Mouse (Mus musculus) heart, embryonic 16.5 days (tissue): Measurements from ENCODE around the gene Olig2. TPM values are rescaled to one million over a fixed set of nuclear protein-coding genes. Genes with fewer than 3 reads are reported as not detected.
A peak's percentile ranks its signal among the peaks of the same experiment; 100 is the strongest.

Experiments used
- ATAC-seq: fragments of 200-750 bp; cut with Nextera tagmentation; replicated peaks from 2 replicates; pipeline ENCODE4 v1.8.0; 2017; ENCODE audit warnings: moderate number of reproducible peaks; ENCODE audit not compliant: insufficient read depth, low FRiP score; ENCODE audit errors: extremely low read depth
- H3K27ac ChIP-seq: fragments of 300-500 bp; sonication (generic); 2 replicates; pipeline ENCODE4 v1.5.1; 2014; ENCODE audit warnings: mild to moderate bottlenecking, low read length, control low read depth, moderate library complexity
- H3K27me3 ChIP-seq: fragments of 300-500 bp; sonication (generic); 2 replicates; pipeline ENCODE4 v1.6.1; 2014; ENCODE audit warnings: low read length, mixed read lengths; ENCODE audit not compliant: control insufficient read depth, insufficient read depth
- H3K36me3 ChIP-seq: fragments of 300-500 bp; sonication (generic); 2 replicates; pipeline ENCODE4 v1.6.1; 2014; ENCODE audit not compliant: control insufficient read depth, insufficient read depth
- H3K4me1 ChIP-seq: fragments of 300-500 bp; sonication (generic); 2 replicates; pipeline ENCODE4 v1.6.1; 2014; ENCODE audit warnings: low read length, mixed read lengths; ENCODE audit not compliant: control insufficient read depth, insufficient read depth
- H3K4me2 ChIP-seq: fragments of 300-500 bp; sonication (generic); 2 replicates; pipeline ENCODE4 v1.6.1; 2014; ENCODE audit warnings: low read depth, mild to moderate bottlenecking, control low read depth, low read length
- H3K4me3 ChIP-seq: fragments of 300-500 bp; sonication (generic); 2 replicates; pipeline ENCODE4 v1.5.1; 2014; ENCODE audit warnings: mild to moderate bottlenecking, control low read depth, low read length
- H3K9ac ChIP-seq: fragments of 300-500 bp; sonication (generic); 2 replicates; pipeline ENCODE4 v1.6.1; 2014; ENCODE audit warnings: low read length, control low read depth
- H3K9me3 ChIP-seq: fragments of 300-500 bp; sonication (generic); replicated peaks from 2 replicates; pipeline ENCODE4 v1.6.1; 2016; ENCODE audit warnings: low read length; ENCODE audit not compliant: control insufficient read depth
- WGBS: fragments of 180-500 bp; shearing (Covaris S2); extraction: QIAGEN DNeasy Blood & Tissue Kit; methylation state at CpG from one replicate; pipeline ENCODE4 v1.1.7; 2014; 5-methylcytosine and 5-hydroxymethylcytosine counted together
- polyA plus RNA-seq: library from polyadenylated mRNA; unstranded; fragments of >200 nt; fragmentation: Nextera tagmentation; extraction: Ambion mirVana; gene quantifications from 2 replicates; pipeline ENCODE4 v1.2.1, GENCODE M21; 2015

Olig2 gene
- polyA plus RNA-seq, result not detected in 2 replicates

DNA sequence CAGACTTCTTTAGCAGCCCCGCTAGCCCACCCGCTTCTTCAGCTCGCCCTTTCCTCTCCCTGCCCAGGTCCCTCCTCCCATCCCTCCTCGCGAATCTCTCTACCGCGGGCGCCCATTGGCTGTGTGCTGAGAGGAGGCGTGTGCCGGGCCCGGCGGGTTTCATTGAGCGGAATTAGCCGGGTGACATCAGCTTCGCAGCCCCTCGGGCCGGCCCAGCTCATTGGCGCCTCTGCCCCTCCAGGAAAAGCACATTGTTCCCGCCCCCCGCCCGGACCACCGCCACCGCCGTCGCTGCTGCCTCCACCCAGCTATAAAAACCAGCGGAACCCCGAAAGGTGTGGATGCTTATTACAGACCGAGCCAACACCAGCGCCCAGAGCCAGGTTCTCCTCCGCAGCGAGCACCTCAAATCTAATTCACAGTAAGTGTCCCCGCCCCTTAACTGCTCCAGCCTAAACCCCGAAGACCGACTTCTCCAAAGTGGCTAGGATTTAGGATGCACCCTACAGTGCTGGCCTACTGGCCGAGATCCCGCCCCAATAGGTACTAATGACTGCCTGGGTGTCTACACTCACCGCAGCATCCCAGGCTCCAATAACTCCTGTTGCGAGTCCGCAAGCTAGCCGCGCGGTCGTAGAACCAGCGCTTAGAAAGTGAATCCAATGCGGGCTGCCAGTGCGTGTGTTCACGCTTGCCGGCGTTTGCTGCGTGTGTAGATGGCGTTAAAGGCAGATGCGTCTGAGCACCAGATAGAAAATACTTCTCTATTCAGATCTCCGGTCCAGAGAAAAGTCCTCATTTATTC is at the start of gene Olig2:
Olig2 (plus strand) TSS at position 225 of the 805 bp plus-strand sequence.
- Histone ChIP-seq H3K9me3 (no peaks in the 10 kb centered on the region), H3K4me1 (peaks cover 17% of the 10 kb centered on the region), H3K9ac (no peak within 1 kb of the TSS), H3K27ac (no peak within 1 kb of the TSS), H3K27me3 (peaks cover 100% of the 10 kb centered on the region), H3K4me2 (peak within 1 kb of the TSS; percentile 56), H3K4me3 (peak within 1 kb of the TSS; percentile 43), H3K36me3 (no peaks in the 10 kb centered on the region)
- 0 out of 2 replicates have a peak, but pooled peaks have one; percentile 57 for ATAC-seq
- under 1% methylated on average over 53 of the region's 53 CpGs for WGBS

DNA sequence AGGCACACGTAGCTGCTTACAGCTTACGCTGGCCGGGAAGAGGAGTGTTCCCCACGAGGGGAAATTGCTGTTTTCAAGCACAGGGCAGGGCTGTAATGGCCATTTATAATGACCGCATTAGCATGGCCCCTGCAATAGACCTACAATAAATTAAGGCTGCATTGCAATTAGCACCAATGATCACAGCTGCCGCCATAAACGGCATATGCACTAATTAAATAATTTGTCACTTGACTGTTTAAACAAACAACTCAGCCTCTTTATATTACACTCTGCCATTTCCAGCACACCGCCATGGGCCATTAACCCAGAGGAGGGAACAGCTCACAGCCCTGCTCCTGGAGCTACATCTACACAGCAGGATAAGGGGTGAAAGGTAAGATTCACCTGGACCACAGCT is 49.4 kb upstream of the Olig2 start:
- WGBS, result 80% methylated on average over 8 of the region's 8 CpGs
- H3K4me2 ChIP-seq, result no peak overlapping the region
- no peaks in the 10 kb centered on the region for H3K4me1 ChIP-seq
- no peak overlapping the region for H3K27ac ChIP-seq
- no peaks in the 10 kb centered on the region for H3K9me3 ChIP-seq
- H3K36me3 ChIP-seq, result no peaks in the 10 kb centered on the region
- no peak overlapping the region for H3K4me3 ChIP-seq
- no peaks in the 10 kb centered on the region for H3K27me3 ChIP-seq
- ATAC-seq, result no peak
- H3K9ac ChIP-seq, result no peak overlapping the region

DNA sequence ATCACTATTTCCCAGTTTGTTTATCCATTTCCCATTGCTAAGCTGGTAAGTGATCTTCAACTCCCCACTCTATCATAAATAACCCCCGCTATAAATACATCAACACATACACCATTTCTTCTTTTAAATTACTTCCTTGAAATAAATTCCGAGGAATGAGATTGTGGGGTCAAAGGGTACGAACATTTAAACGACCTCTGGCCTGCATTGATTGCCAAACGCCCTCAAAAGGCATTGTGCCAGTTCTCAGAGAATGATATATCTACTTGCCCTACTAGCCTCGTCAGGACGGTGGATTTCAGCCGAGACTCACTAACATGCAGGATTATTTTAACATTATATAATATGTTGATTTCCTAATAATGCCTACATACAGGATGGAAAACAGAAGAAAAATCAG is 38.2 kb upstream of the Olig2 start:
- Histone ChIP-seq H3K9me3 (no peaks in the 10 kb centered on the region; the same call in 1 of the 2 replicates), H3K4me1 (no peaks in the 10 kb centered on the region), H3K4me2 (no peak overlapping the region), H3K27ac (no peak overlapping the region), H3K27me3 (no peaks in the 10 kb centered on the region), H3K36me3 (no peaks in the 10 kb centered on the region), H3K9ac (no peak overlapping the region), H3K4me3 (no peak overlapping the region)
- no peak for ATAC-seq
- WGBS, result 62% methylated on average over 8 of the region's 8 CpGs

DNA sequence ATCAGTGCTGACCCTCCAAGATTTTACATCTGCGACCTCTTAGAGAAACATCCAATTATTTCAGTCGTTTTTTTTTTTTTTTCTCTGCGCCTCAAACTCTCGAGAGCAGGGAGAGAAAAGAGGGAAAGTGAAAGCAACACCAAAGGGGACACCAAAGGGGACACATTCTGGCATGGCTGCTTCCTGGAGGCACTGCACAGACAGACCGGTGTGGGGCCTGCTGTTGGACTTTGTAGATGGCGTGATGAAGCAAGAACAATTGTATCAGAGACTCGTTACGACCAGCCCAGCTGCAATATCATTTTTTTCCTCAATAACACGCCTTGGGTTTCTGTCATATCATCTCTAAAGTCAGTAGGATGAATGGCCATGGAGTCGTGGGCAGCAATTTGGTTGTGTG is 37.6 kb upstream of the Olig2 start:
- Histone ChIP-seq H3K27ac (no peak overlapping the region), H3K4me2 (no peak overlapping the region), H3K9ac (no peak overlapping the region), H3K9me3 (no peaks in the 10 kb centered on the region; the same call in 1 of the 2 replicates), H3K27me3 (no peaks in the 10 kb centered on the region), H3K36me3 (no peaks in the 10 kb centered on the region), H3K4me3 (no peak overlapping the region), H3K4me1 (no peaks in the 10 kb centered on the region)
- no peak for ATAC-seq
- WGBS, result 71% methylated on average over 10 of the region's 10 CpGs

DNA sequence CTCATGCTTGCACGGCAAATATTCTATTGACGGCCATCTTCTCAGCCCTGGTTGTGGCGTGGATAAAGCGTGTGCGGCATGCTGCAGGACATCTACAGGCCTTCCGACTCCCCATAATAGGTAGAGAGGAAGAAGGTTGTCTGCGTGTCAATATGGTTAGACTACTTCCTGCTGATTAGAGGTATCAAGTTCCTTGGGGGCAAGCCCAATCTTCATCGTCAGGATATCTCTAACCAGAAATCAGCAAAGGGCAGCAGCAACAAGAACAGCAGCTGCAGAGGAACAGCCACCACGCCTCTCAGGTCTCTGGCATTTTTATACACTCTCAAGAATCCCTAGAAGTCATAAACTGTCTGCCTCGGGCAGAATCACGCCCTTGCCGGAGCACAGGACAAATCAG is 37.0 kb upstream of the Olig2 start:
- H3K9ac ChIP-seq, result no peak overlapping the region
- 78% methylated on average over 12 of the region's 12 CpGs for WGBS
- ATAC-seq, result no peak
- no peak overlapping the region for H3K4me2 ChIP-seq
- H3K4me1 ChIP-seq, result no peaks in the 10 kb centered on the region
- no peaks in the 10 kb centered on the region for H3K27me3 ChIP-seq
- no peak overlapping the region for H3K4me3 ChIP-seq
- no peak overlapping the region for H3K27ac ChIP-seq
- H3K36me3 ChIP-seq, result no peaks in the 10 kb centered on the region
- H3K9me3 ChIP-seq, result no peaks in the 10 kb centered on the region; the same call in 1 of the 2 replicates

DNA sequence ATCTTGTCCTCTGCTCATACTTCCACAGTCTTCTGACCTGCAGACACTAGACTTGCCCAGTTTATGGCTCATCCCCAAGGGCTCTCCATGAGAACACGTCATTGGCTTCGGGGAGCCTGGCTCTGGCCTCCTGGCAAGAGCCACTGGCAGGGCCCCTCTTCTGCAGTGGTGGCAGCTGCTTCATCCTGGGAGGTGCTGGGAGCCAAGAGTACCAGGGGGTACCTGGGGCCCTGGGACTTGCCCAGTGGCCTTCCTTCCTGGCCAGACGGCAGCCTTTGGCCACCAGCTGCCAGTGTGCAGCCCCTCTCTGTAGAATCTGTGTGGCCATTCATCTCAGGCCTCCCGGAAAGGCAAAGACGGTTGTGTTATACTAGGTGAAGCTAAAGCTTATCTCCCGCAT is 34.0 kb upstream of the Olig2 start:
- WGBS, result 65% methylated on average over 6 of the region's 6 CpGs
- H3K36me3 ChIP-seq, result no peaks in the 10 kb centered on the region
- ATAC-seq, result no peak

DNA sequence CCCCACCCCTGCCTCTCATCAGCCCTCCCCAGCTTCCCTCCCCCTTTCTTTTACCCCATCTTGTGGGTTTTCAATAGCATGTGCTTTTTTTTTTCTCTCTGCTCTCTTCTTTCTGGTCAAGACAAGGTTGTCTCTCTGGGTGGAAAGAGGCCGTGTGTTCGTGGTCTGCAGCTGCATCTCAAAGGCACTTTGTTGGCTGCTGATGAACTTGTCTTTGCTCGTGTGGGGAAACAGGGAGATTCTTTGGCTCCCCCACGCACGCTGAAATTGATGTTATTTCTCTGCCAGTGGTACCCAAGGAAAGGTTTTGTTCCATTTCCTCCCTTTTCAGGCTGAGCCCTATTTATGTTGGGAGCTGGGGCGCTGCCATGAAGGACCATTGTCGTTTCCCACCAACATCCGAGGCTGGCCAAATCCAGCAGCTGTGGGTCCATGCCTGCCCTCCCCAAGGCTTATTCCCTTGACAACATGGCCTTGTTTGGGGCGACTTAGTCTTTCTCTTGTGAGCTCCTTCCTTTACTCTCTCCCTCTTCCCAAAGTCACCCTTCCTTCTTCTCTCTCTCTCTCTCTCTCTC is 33.5 kb upstream of the Olig2 start:
- Histone ChIP-seq H3K9me3 (peaks cover under 1% of the 10 kb centered on the region), H3K27me3 (no peaks in the 10 kb centered on the region), H3K9ac (no peak overlapping the region), H3K36me3 (no peaks in the 10 kb centered on the region), H3K27ac (no peak overlapping the region), H3K4me1 (no peaks in the 10 kb centered on the region), H3K4me3 (no peak overlapping the region), H3K4me2 (no peak overlapping the region)
- no peak for ATAC-seq
- WGBS, result 80% methylated on average over 9 of the region's 9 CpGs

More for the DNA sequence above, 34.0 kb upstream of the Olig2 start:
- Histone ChIP-seq H3K9me3 (no peaks in the 10 kb centered on the region; the same call in 1 of the 2 replicates), H3K4me3 (no peak overlapping the region), H3K4me2 (no peak overlapping the region), H3K4me1 (no peaks in the 10 kb centered on the region), H3K27ac (no peak overlapping the region), H3K27me3 (no peaks in the 10 kb centered on the region), H3K9ac (no peak overlapping the region)

DNA sequence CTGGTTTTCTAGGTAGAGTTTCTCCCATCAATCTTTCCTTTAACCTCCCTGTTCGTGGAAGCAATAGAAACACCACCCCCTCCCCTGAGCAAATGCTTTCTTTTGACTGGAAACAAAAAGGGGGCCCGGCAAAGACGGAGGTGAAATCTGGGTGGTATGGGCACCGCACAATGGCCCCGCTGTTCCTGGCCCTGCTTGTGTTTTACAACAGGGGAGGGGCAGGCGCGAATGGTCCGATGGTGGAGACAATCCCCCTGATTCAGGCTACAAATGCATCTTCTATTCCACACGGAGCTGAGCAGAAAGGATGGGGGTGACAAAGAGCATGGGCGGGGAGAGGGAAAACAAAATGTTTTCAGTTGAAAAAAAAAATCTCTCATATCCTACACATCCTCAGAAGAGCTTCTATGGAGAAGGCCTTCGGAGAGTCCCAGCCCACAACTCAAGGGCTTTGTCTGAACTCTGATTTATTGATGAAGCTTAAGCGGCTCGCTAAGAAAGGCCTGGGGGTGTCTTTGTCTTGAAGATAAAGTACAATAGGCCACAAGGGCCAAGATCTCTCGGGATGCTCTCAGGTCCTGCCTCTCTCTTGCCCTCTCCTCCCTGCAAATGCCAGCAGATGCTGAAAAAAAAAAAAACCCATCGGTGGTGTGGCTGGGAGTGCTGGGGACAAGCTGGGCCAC is 32.4 kb upstream of the Olig2 start:
- ATAC-seq, result no peak
- H3K36me3 ChIP-seq, result no peaks in the 10 kb centered on the region
- no peaks in the 10 kb centered on the region for H3K27me3 ChIP-seq
- no peak overlapping the region for H3K9ac ChIP-seq
- no peaks in the 10 kb centered on the region for H3K4me1 ChIP-seq
- H3K27ac ChIP-seq, result no peak overlapping the region
- WGBS, result 68% methylated on average over 15 of the region's 15 CpGs
- no peak overlapping the region for H3K4me3 ChIP-seq
- H3K9me3 ChIP-seq, result peaks cover 5% of the 10 kb centered on the region
- H3K4me2 ChIP-seq, result no peak overlapping the region

DNA sequence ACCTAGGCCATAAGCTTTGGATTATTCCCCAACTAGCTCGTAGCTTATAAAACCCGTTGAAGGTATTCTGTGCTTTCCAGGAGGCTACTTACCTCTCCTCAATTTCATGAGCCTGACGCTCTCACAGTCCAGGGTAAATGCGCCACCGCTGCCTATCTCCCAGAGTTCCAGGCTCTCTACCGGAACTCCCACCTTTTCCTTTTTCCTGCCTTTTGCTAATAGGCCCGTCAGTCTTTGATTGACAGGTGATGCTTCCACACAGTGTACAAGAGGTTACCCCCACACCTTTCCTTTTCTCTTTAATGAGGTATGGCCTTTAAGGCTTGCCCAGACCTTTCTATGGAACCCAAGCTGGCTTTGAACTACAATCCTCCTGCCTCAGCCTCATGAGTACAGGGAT is 25.4 kb upstream of the Olig2 start:
- no peak overlapping the region for H3K4me3 ChIP-seq
- no peak overlapping the region for H3K4me2 ChIP-seq
- ATAC-seq, result no peak
- WGBS, result 89% methylated on average over 7 of the region's 7 CpGs
- H3K36me3 ChIP-seq, result no peaks in the 10 kb centered on the region
- peaks cover 5% of the 10 kb centered on the region for H3K9me3 ChIP-seq
- H3K27me3 ChIP-seq, result no peaks in the 10 kb centered on the region
- H3K27ac ChIP-seq, result no peak overlapping the region
- no peaks in the 10 kb centered on the region for H3K4me1 ChIP-seq
- no peak overlapping the region for H3K9ac ChIP-seq
